Mouse (Mus musculus): Measurements from ENCODE around the gene Zfp560. TPM values are rescaled to one million over a fixed set of nuclear protein-coding genes. Genes with fewer than 3 reads are reported as not detected.

The Zfp560 gene
- 26.0 and 33.0 TPM in 2 replicates for polyA plus RNA-seq (2015; fragmentation: Nextera tagmentation; extraction: Ambion mirVana)

DNA sequence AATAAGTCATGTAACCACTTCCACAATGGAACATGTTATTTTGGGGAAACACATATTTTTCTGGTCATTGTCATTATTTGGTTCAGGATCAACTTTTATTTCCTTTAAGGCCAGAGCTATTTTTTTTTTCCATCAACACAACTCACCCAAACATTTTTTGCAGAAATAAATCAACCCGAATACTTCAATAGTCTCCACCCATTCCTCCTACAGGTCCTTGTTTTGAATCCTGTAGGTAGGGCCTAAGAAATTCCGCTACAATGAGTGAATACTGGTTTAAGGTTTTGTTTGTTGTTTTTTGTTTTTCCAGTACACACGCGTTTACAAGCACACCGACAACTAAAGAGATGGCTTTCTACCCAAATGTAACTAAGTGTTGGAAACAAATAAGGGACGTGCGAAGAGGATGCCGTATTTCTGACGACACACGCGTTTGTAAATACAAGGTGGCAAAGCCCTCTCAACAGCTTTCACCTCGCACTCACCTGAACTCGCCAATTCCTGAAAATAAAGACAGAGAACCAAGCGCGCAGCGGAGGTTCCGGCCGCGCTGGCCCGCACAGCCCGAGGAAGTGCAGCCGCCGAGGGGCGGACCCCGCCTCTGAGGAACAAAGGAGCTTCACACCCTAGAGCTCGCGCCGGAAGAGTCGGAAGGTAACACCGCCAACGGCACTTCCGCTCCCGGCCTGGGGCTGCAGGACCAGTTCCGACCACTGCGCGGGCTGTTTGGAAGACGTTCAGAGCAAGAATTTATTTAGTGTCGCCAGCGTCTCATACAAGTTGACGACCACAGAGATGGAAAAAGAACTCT is at the start of gene Zfp560:
Gene Zfp560, minus strand, starts transcription at position 646 of the 811 bp plus-strand sequence.
- peak within 1 kb of the TSS; percentile 84 for H3K4me2 ChIP-seq (ENCODE audit: low read depth, low read length)
- ATAC-seq (ENCODE audit: insufficient read depth, low FRiP score), result peak; percentile 99
- no peaks in the 10 kb centered on the region for H3K36me3 ChIP-seq (ENCODE audit: control insufficient read depth, insufficient read depth, low read length)

DNA sequence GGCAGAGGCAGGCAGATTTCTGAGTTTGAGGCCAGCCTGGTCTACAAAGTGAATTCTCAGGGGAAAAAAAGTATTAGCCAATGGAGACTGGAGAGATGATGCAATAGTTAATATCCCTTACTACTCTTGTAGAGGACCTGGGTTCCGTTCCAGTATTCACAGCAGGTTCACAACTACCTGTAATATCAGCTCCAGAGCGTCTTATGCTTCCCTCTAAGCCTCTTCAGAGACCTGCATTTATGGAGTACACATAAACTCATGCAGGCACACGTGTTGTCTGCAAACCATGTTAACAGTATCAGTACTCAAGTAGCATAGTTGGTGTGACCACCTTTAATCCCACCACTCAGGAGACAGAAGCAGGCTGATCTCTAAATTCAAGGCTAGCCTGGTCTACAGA is 45.0 kb upstream of the Zfp560 start:
- Histone ChIP-seq H3K36me3 (ENCODE audit: control insufficient read depth, insufficient read depth, low read length) (no peaks in the 10 kb centered on the region), H3K27me3 (ENCODE audit: control insufficient read depth, insufficient read depth, low read length) (no peaks in the 10 kb centered on the region), H3K4me1 (ENCODE audit: control insufficient read depth, insufficient read depth, low read length) (no peaks in the 10 kb centered on the region), H3K27ac (ENCODE audit: low read length) (no peak overlapping the region), H3K9me3 (replicated peaks; ENCODE audit: control insufficient read depth, low read length) (no peaks in the 10 kb centered on the region), H3K4me2 (ENCODE audit: low read depth, low read length) (no peak overlapping the region), H3K9ac (ENCODE audit: low read length) (no peak overlapping the region), H3K4me3 (replicated peaks; ENCODE audit: low read length) (no peak overlapping the region)
- WGBS, result 86% methylated on average over 3 of the region's 3 CpGs
- ATAC-seq (ENCODE audit: insufficient read depth, low FRiP score), result no peak

More for the DNA sequence above, at the start of gene Zfp560:
- H3K9ac ChIP-seq (ENCODE audit: low read length), result peak within 1 kb of the TSS; percentile 88
- WGBS, result 4% methylated on average over 40 of the region's 40 CpGs
- H3K27me3 ChIP-seq (ENCODE audit: control insufficient read depth, insufficient read depth, low read length), result no peaks in the 10 kb centered on the region
- H3K27ac ChIP-seq (ENCODE audit: low read length), result peak within 1 kb of the TSS; percentile 56
- peak within 1 kb of the TSS; percentile 77 for H3K4me3 ChIP-seq (replicated peaks; ENCODE audit: low read length)
- peaks cover 7% of the 10 kb centered on the region for H3K4me1 ChIP-seq (ENCODE audit: control insufficient read depth, insufficient read depth, low read length)
- H3K9me3 ChIP-seq (replicated peaks; ENCODE audit: control insufficient read depth, low read length), result no peaks in the 10 kb centered on the region

GRCm38 (mm10) chr9:20411460-20411859 is 26.5 kb upstream of the Zfp560 start:
- Histone ChIP-seq H3K4me3 (replicated peaks; ENCODE audit: low read length) (no peak overlapping the region), H3K4me1 (ENCODE audit: control insufficient read depth, insufficient read depth, low read length) (no peaks in the 10 kb centered on the region), H3K9me3 (replicated peaks; ENCODE audit: control insufficient read depth, low read length) (no peaks in the 10 kb centered on the region), H3K27me3 (ENCODE audit: control insufficient read depth, insufficient read depth, low read length) (no peaks in the 10 kb centered on the region), H3K9ac (ENCODE audit: low read length) (no peak overlapping the region), H3K27ac (ENCODE audit: low read length) (no peak overlapping the region), H3K36me3 (ENCODE audit: control insufficient read depth, insufficient read depth, low read length) (no peaks in the 10 kb centered on the region), H3K4me2 (ENCODE audit: low read depth, low read length) (no peak overlapping the region)
- no peak for ATAC-seq (ENCODE audit: insufficient read depth, low FRiP score)
- 11% methylated on average over 1 of the region's 1 CpGs for WGBS

- 80% methylated on average over 2 of the region's 2 CpGs for WGBS
- no peak overlapping the region for H3K9ac ChIP-seq (ENCODE audit: low read length)
- H3K9me3 ChIP-seq (replicated peaks; ENCODE audit: control insufficient read depth, low read length), result no peaks in the 10 kb centered on the region
- no peak for ATAC-seq (ENCODE audit: insufficient read depth, low FRiP score)
- H3K36me3 ChIP-seq (ENCODE audit: control insufficient read depth, insufficient read depth, low read length), result no peaks in the 10 kb centered on the region
- H3K27me3 ChIP-seq (ENCODE audit: control insufficient read depth, insufficient read depth, low read length), result no peaks in the 10 kb centered on the region
- no peak overlapping the region for H3K4me3 ChIP-seq (replicated peaks; ENCODE audit: low read length)
- H3K4me2 ChIP-seq (ENCODE audit: low read depth, low read length), result no peak overlapping the region
- H3K27ac ChIP-seq (ENCODE audit: low read length), result no peak overlapping the region
- H3K4me1 ChIP-seq (ENCODE audit: control insufficient read depth, insufficient read depth, low read length), result no peaks in the 10 kb centered on the region
These were observed 24.3 kb upstream of the Zfp560 start for GRCm38 (mm10) chr9:20409319-20409718.

GRCm38 (mm10) chr9:20385343-20385703 is 346 bp upstream of the Zfp560 start:
- WGBS, result 14% methylated on average over 16 of the region's 16 CpGs
- peak overlapping the region; percentile 77 for H3K4me3 ChIP-seq (replicated peaks; ENCODE audit: low read length)
- H3K9ac ChIP-seq (ENCODE audit: low read length), result peak overlapping the region; percentile 88
- no peaks in the 10 kb centered on the region for H3K36me3 ChIP-seq (ENCODE audit: control insufficient read depth, insufficient read depth, low read length)
- ATAC-seq (ENCODE audit: insufficient read depth, low FRiP score), result peak; percentile 39
- no peaks in the 10 kb centered on the region for H3K9me3 ChIP-seq (replicated peaks; ENCODE audit: control insufficient read depth, low read length)
- H3K27ac ChIP-seq (ENCODE audit: low read length), result peak overlapping the region; percentile 56; the same call in 1 of the 2 replicates
- no peaks in the 10 kb centered on the region for H3K27me3 ChIP-seq (ENCODE audit: control insufficient read depth, insufficient read depth, low read length)
- peaks cover 7% of the 10 kb centered on the region for H3K4me1 ChIP-seq (ENCODE audit: control insufficient read depth, insufficient read depth, low read length)
- peak overlapping the region; percentile 84 for H3K4me2 ChIP-seq (ENCODE audit: low read depth, low read length)

GRCm38 (mm10) chr9:20383659-20384058 is 1.3 kb downstream of the Zfp560 start:
- H3K4me3 ChIP-seq (replicated peaks; ENCODE audit: low read length), result no peak overlapping the region

DNA sequence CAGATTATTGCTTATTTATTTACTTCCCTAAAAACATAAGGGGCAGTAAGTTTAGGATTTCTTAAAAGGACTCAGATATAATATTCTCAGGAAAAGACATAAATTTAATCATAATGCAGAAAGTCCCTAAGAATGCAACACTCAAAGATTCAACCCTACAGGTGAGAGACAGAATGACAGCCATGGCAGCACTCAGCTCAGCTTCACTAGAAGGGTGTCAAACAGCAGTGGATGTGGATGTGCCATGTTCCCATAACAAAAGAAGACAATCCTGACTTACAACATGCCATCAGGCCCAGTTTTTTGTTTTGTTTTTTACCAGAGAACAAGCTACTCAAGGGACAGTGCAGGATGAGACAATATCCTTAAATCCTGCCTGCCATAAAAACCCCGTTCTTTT is 10.3 kb downstream of the Zfp560 start:
- H3K9ac ChIP-seq (ENCODE audit: low read length), result no peak overlapping the region
- WGBS, result 98% methylated on average over 1 of the region's 1 CpGs
- no peaks in the 10 kb centered on the region for H3K4me1 ChIP-seq (ENCODE audit: control insufficient read depth, insufficient read depth, low read length)
- ATAC-seq (ENCODE audit: insufficient read depth, low FRiP score), result no peak
- no peaks in the 10 kb centered on the region for H3K36me3 ChIP-seq (ENCODE audit: control insufficient read depth, insufficient read depth, low read length)
- H3K4me2 ChIP-seq (ENCODE audit: low read depth, low read length), result no peak overlapping the region
- no peak overlapping the region for H3K27ac ChIP-seq (ENCODE audit: low read length)
- H3K27me3 ChIP-seq (ENCODE audit: control insufficient read depth, insufficient read depth, low read length), result no peaks in the 10 kb centered on the region
- H3K9me3 ChIP-seq (replicated peaks; ENCODE audit: control insufficient read depth, low read length), result no peaks in the 10 kb centered on the region
- H3K4me3 ChIP-seq (replicated peaks; ENCODE audit: low read length), result no peak overlapping the region

More at GRCm38 (mm10) chr9:20383659-20384058, 1.3 kb downstream of the Zfp560 start:
- H3K27me3 ChIP-seq (ENCODE audit: control insufficient read depth, insufficient read depth, low read length), result no peaks in the 10 kb centered on the region
- peak overlapping the region; percentile 84; the same call in 1 of the 2 replicates for H3K4me2 ChIP-seq (ENCODE audit: low read depth, low read length)
- H3K36me3 ChIP-seq (ENCODE audit: control insufficient read depth, insufficient read depth, low read length), result no peaks in the 10 kb centered on the region
- H3K9me3 ChIP-seq (replicated peaks; ENCODE audit: control insufficient read depth, low read length), result no peaks in the 10 kb centered on the region
- ATAC-seq (ENCODE audit: insufficient read depth, low FRiP score), result no peak
- no peak overlapping the region for H3K27ac ChIP-seq (ENCODE audit: low read length)
- H3K9ac ChIP-seq (ENCODE audit: low read length), result no peak overlapping the region; the same call in 1 of the 2 replicates
- 84% methylated on average over 7 of the region's 7 CpGs for WGBS
- H3K4me1 ChIP-seq (ENCODE audit: control insufficient read depth, insufficient read depth, low read length), result peaks cover 7% of the 10 kb centered on the region

- no peak overlapping the region for H3K27ac ChIP-seq (ENCODE audit: low read length)
- H3K4me3 ChIP-seq (replicated peaks; ENCODE audit: low read length), result no peak overlapping the region
- ATAC-seq (ENCODE audit: insufficient read depth, low FRiP score), result no peak
- no peaks in the 10 kb centered on the region for H3K4me1 ChIP-seq (ENCODE audit: control insufficient read depth, insufficient read depth, low read length)
- peaks cover 5% of the 10 kb centered on the region; the same call in 1 of the 2 replicates for H3K9me3 ChIP-seq (replicated peaks; ENCODE audit: control insufficient read depth, low read length)
- H3K36me3 ChIP-seq (ENCODE audit: control insufficient read depth, insufficient read depth, low read length), result no peaks in the 10 kb centered on the region; the same call in 1 of the 2 replicates
- no peak overlapping the region for H3K9ac ChIP-seq (ENCODE audit: low read length)
- 92% methylated on average over 2 of the region's 2 CpGs for WGBS
- no peaks in the 10 kb centered on the region for H3K27me3 ChIP-seq (ENCODE audit: control insufficient read depth, insufficient read depth, low read length)
- H3K4me2 ChIP-seq (ENCODE audit: low read depth, low read length), result no peak overlapping the region
These were observed 17.7 kb downstream of the Zfp560 start for GRCm38 (mm10) chr9:20367311-20367710.

DNA sequence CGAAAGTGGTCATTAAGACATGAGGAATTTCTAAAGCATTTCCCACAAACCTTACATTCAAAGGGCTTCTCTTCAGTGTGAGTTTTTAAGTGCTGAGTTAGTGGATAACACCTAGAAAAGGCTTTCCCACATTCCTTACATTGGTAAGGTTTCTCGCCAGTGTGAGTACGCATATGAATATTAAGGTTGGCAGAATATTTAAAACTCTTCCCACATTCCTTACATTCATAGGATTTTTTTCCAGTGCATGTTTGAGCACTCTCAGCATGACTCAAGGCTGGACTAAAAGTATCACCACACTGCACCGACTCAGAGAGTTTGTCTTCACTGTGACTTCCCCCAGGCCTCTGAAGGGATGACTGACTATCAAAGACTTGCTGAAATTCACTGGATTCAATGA is 36.5 kb downstream of the Zfp560 start:
- WGBS, result 79% methylated on average over 4 of the region's 4 CpGs
- ATAC-seq (ENCODE audit: insufficient read depth, low FRiP score), result no peak

More for the DNA sequence above, 36.5 kb downstream of the Zfp560 start:
- Histone ChIP-seq H3K4me3 (replicated peaks; ENCODE audit: low read length) (no peak overlapping the region), H3K9me3 (replicated peaks; ENCODE audit: control insufficient read depth, low read length) (no peaks in the 10 kb centered on the region), H3K9ac (ENCODE audit: low read length) (no peak overlapping the region), H3K27me3 (ENCODE audit: control insufficient read depth, insufficient read depth, low read length) (no peaks in the 10 kb centered on the region), H3K4me1 (ENCODE audit: control insufficient read depth, insufficient read depth, low read length) (no peaks in the 10 kb centered on the region), H3K27ac (ENCODE audit: low read length) (no peak overlapping the region), H3K4me2 (ENCODE audit: low read depth, low read length) (no peak overlapping the region), H3K36me3 (ENCODE audit: control insufficient read depth, insufficient read depth, low read length) (peaks cover 25% of the 10 kb centered on the region)
